Mouse (Mus musculus) urinary bladder, postnatal 36 days (tissue): ENCODE data around the gene Ube2g2.

ENCODE experiments used
- DNase-seq, 2 experiments: peaks; one replicate each; pipeline ENCODE4 v3.0.0; 2022; ENCODE audit warnings: low spot score in 2 of 2, mixed read lengths in 1 of 2

Ube2g2 gene

GRCm38 (mm10) chr10:77605908-77606826 is 15.9 kb upstream of the Ube2g2 start, which contains the start of the genes Sumo3 and Gm49325:
Gene Sumo3 (plus strand): TSS chr10:77606097.
Gene Gm49325 (plus strand): TSS chr10:77606197.
- DNase-seq: peak; percentile 99

GRCm38 (mm10) chr10:77606855-77607254 is 15.2 kb upstream of the Ube2g2 start:
- no peak for DNase-seq

- DNase-seq: no peak
These were observed 14.6 kb upstream of the Ube2g2 start for GRCm38 (mm10) chr10:77607441-77607840.

GRCm38 (mm10) chr10:77608589-77608988 is 13.5 kb upstream of the Ube2g2 start:
- DNase-seq: no peak

GRCm38 (mm10) chr10:77610221-77610961 is 11.7 kb upstream of the Ube2g2 start:
- no peak for DNase-seq

GRCm38 (mm10) chr10:77613409-77613808 is 8.7 kb upstream of the Ube2g2 start:
- DNase-seq: no peak

- DNase-seq: no peak
These were observed 6.4 kb upstream of the Ube2g2 start for GRCm38 (mm10) chr10:77615647-77616046.

- no peak for DNase-seq
These were observed 5.9 kb upstream of the Ube2g2 start for GRCm38 (mm10) chr10:77616166-77616565.

- no peak for DNase-seq
These were observed 5.1 kb upstream of the Ube2g2 start for GRCm38 (mm10) chr10:77616926-77617325.

GRCm38 (mm10) chr10:77621546-77621945 is 529 bp upstream of the Ube2g2 start:
- no peak for DNase-seq

- DNase-seq: peak in 1 of 2 experiments; percentile 53
These were observed 1.0 kb downstream of the Ube2g2 start for GRCm38 (mm10) chr10:77623069-77623492.

- no peak for DNase-seq
These were observed 1.7 kb downstream of the Ube2g2 start for GRCm38 (mm10) chr10:77623639-77624400.

- DNase-seq: peak; percentile 46 to 64
These were observed 2.5 kb downstream of the Ube2g2 start for GRCm38 (mm10) chr10:77624570-77624995.

- DNase-seq: peak in 1 of 2 experiments; percentile 55
These were observed 4.0 kb downstream of the Ube2g2 start for GRCm38 (mm10) chr10:77626036-77626435.

- DNase-seq: no peak
These were observed 4.5 kb downstream of the Ube2g2 start for GRCm38 (mm10) chr10:77626591-77626990.

- DNase-seq: peak; percentile 72 to 80
These were observed 5.4 kb downstream of the Ube2g2 start for GRCm38 (mm10) chr10:77627497-77627896.

- no peak for DNase-seq
These were observed 7.1 kb downstream of the Ube2g2 start for GRCm38 (mm10) chr10:77629163-77629562.

- DNase-seq: no peak
These were observed 7.9 kb downstream of the Ube2g2 start for GRCm38 (mm10) chr10:77629970-77630369.

GRCm38 (mm10) chr10:77634016-77634415 is 11.9 kb downstream of the Ube2g2 start:
- DNase-seq: no peak

- no peak for DNase-seq
These were observed 12.6 kb downstream of the Ube2g2 start for GRCm38 (mm10) chr10:77634452-77635231.
